In genomic region chr10:60287726-60288125, GRCm38 (mm10) we compare ENCODE assay signal across 22 mouse cellular contexts. TPM values are rescaled to one million over a fixed set of nuclear protein-coding genes. Genes with fewer than 3 reads are reported as not detected.
DNase-seq lines count a peak whose midpoint lies in the region; ATAC-seq and TF ChIP-seq lines count a peak whose summit lies in the region.
"Had no signal": no experiment of that assay in that cellular context is flagged by ENCODE, and none has a peak within 500 bp of the region (broad histone marks: within the 10 kb centered on the region; RNA-seq: fewer than 3 reads in every experiment).

No protein-coding gene starts in this region.

- intact Hi-C loops in gastrocnemius, adult 2 months (cut with DNase I), result no loop called here

- peaks cover 42% of the 10 kb centered on the region for H3K4me1 ChIP-seq in midbrain, embryonic 11.5 days (ENCODE audit: control insufficient read depth, insufficient read depth, low read length)
- H3K4me1 ChIP-seq in midbrain, embryonic 15.5 days, result peaks cover 71% of the 10 kb centered on the region
- H3K4me1 ChIP-seq in bone marrow macrophage, adult 2 months (ENCODE audit: control insufficient read depth, insufficient read depth, low read length), result peaks cover 63% of the 10 kb centered on the region

- peak overlapping the region; percentile 99 for H3K27ac ChIP-seq in gastrocnemius, adult 2 months
- H3K27ac ChIP-seq in midbrain, embryonic 11.5 days (ENCODE audit: low read depth, low read length), result no peak overlapping the region
- H3K27ac ChIP-seq in midbrain, embryonic 15.5 days, result no peak overlapping the region
- H3K27ac ChIP-seq in bone marrow macrophage, adult 2 months (ENCODE audit: insufficient read depth, low read depth, low read length), result peak overlapping the region; percentile 54
- H3K27ac ChIP-seq: heart, embryonic 13.5 days; midbrain, embryonic 13.5 days; neural tube, embryonic 12.5 days had no signal

- peak overlapping the region; percentile 26 for H3K4me3 ChIP-seq in gastrocnemius, adult 2 months
- H3K4me3 ChIP-seq in midbrain, embryonic 11.5 days (ENCODE audit: low read depth, low read length), result no peak overlapping the region
- H3K4me3 ChIP-seq in midbrain, embryonic 15.5 days, result no peak overlapping the region
- peak overlapping the region; percentile 26 for H3K4me3 ChIP-seq in bone marrow macrophage, adult 2 months (ENCODE audit: insufficient read depth, low read length)
- H3K4me3 ChIP-seq: forebrain, embryonic 10.5 days; heart, embryonic 13.5 days; left cerebral cortex, adult 2 months; midbrain, embryonic 13.5 days; neural tube, embryonic 12.5 days had no signal

- no peaks in the 10 kb centered on the region for H3K9me3 ChIP-seq in midbrain, embryonic 11.5 days (ENCODE audit: control insufficient read depth, low read length)
- H3K9me3 ChIP-seq in midbrain, embryonic 15.5 days, result no peaks in the 10 kb centered on the region
- H3K9me3 ChIP-seq: forebrain, embryonic 10.5 days; heart, embryonic 13.5 days; midbrain, embryonic 13.5 days; neural tube, embryonic 12.5 days had no signal

- WGBS in midbrain, embryonic 11.5 days, result 90% methylated on average over 2 of the region's 2 CpGs
- 79% methylated on average over 2 of the region's 2 CpGs for WGBS in midbrain, embryonic 15.5 days

- no peaks in the 10 kb centered on the region for H3K27me3 ChIP-seq in midbrain, embryonic 11.5 days (ENCODE audit: control insufficient read depth, insufficient read depth, low read length)
- H3K27me3 ChIP-seq in midbrain, embryonic 15.5 days (replicated peaks), result no peaks in the 10 kb centered on the region
- H3K27me3 ChIP-seq: heart, embryonic 13.5 days; midbrain, embryonic 13.5 days; neural tube, embryonic 12.5 days had no signal

- peak; percentile 26 for DNase-seq in gastrocnemius, adult 2 months
- DNase-seq in gastrocnemius, postnatal 10 days, result no peak
- peak; percentile 69 for DNase-seq in midbrain, embryonic 11.5 days (ENCODE audit: low spot score, missing footprints)
- peak; percentile 40 for DNase-seq in CD4-positive helper T cell, adult 2 months (ENCODE audit: low read depth, low spot score)
- no peak for DNase-seq in yolk sac, embryonic 10.5 days (ENCODE audit: low spot score)
- no peak for DNase-seq in heart, adult 18-20 months
- DNase-seq: cerebellum, postnatal 36 days; heart, adult 11 months; heart, postnatal 36 days; kidney, postnatal 10 days; left cerebral cortex, postnatal 4 days; lung, embryonic 14.5 days; lung, postnatal 36 days; right cerebral cortex, adult 18-20 months had no signal

- TF ChIP-seq CTCF in gastrocnemius, adult 2 months (IDR thresholded peaks at IDR 0.05), result no peak
- TF ChIP-seq CTCF in bone marrow macrophage, adult 2 months (IDR thresholded peaks at IDR 0.05; ENCODE audit: low read depth, low read length), result no peak

- H3K9ac ChIP-seq in midbrain, embryonic 11.5 days (ENCODE audit: low read length), result no peak overlapping the region
- H3K9ac ChIP-seq in midbrain, embryonic 15.5 days, result no peak overlapping the region
- H3K9ac ChIP-seq: heart, embryonic 13.5 days; lung, embryonic 14.5 days; midbrain, embryonic 13.5 days; neural tube, embryonic 12.5 days had no signal

- no peak for TF ChIP-seq POLR2A in bone marrow macrophage, adult 2 months (IDR thresholded peaks at IDR 0.05; ENCODE audit: borderline replicate concordance, low read depth, low read length)

- no peak for ATAC-seq in midbrain, embryonic 11.5 days (ENCODE audit: low FRiP score)
- ATAC-seq in midbrain, embryonic 15.5 days (replicated peaks), result no peak
- ATAC-seq: midbrain, embryonic 13.5 days had no signal

- no peak overlapping the region for H3K4me2 ChIP-seq in midbrain, embryonic 11.5 days
- H3K4me2 ChIP-seq in midbrain, embryonic 15.5 days, result no peak overlapping the region
- H3K4me2 ChIP-seq: heart, embryonic 13.5 days; liver, embryonic 11.5 days; lung, embryonic 14.5 days; midbrain, embryonic 13.5 days; neural tube, embryonic 12.5 days had no signal

- no peaks in the 10 kb centered on the region for H3K36me3 ChIP-seq in midbrain, embryonic 11.5 days (ENCODE audit: control insufficient read depth, insufficient read depth, low read length)
- no peaks in the 10 kb centered on the region; the same call in 1 of the 2 replicates for H3K36me3 ChIP-seq in midbrain, embryonic 15.5 days (replicated peaks)

RNA-seq across cellular contexts. Expression of gene Psap, which starts 10.3 kb away (rescaled TPM):
- 100 to 1,000 TPM; 730 to 837 TPM for total RNA-seq in gastrocnemius, adult 2 months (2021)
- 100 to 1,000 TPM; 405 to 444 TPM for total RNA-seq in gastrocnemius, postnatal 10 days (2021)
- polyA plus RNA-seq in midbrain, embryonic 11.5 days (2014; fragmentation: Nextera tagmentation; extraction: Ambion mirVana), result 77.3 and 83.9 TPM in 2 replicates
- 169 and 192 TPM in 2 replicates for polyA plus RNA-seq in midbrain, embryonic 15.5 days (2015; fragmentation: Nextera tagmentation; extraction: Ambion mirVana)
- polyA plus RNA-seq in bone marrow macrophage, adult 2 months (2012; ENCODE audit: insufficient read depth, insufficient read length, missing spikeins), result 4,392 and 4,568 TPM in 2 replicates
- 1,000 to 10,000 TPM; 1,306 to 1,321 TPM for total RNA-seq in heart, adult 18-20 months (2021)

RNA-seq across cellular contexts. Expression of gene Vsir, which starts 58.9 kb away (rescaled TPM):
- total RNA-seq in gastrocnemius, adult 2 months (2021), result 1 to 10 TPM; 6.2 to 6.4 TPM
- total RNA-seq in gastrocnemius, postnatal 10 days (2021), result 10 to 100 TPM; 16.2 to 18.4 TPM
- 1.7 and 2.3 TPM in 2 replicates for polyA plus RNA-seq in midbrain, embryonic 11.5 days (2014; fragmentation: Nextera tagmentation; extraction: Ambion mirVana)
- 2.5 and 3.0 TPM in 2 replicates for polyA plus RNA-seq in midbrain, embryonic 15.5 days (2015; fragmentation: Nextera tagmentation; extraction: Ambion mirVana)
- 536 and 666 TPM in 2 replicates for polyA plus RNA-seq in bone marrow macrophage, adult 2 months (2012; ENCODE audit: insufficient read depth, insufficient read length, missing spikeins)
- 10 to 100 TPM; 11.3 to 13.3 TPM for total RNA-seq in heart, adult 18-20 months (2021)

Comparison
In these comparisons a context has a peak if more than half of its experiments do, and no peak if none do; other contexts are left out.
1. DNase-seq: peak in gastrocnemius, adult 2 months (single experiment), midbrain, embryonic 11.5 days (single experiment) and CD4-positive helper T cell, adult 2 months (single experiment); none in gastrocnemius, postnatal 10 days (single experiment), yolk sac, embryonic 10.5 days (single experiment) and heart, adult 18-20 months (0 of 2).
2. H3K27ac ChIP-seq: peak in gastrocnemius, adult 2 months (single experiment) and bone marrow macrophage, adult 2 months (single experiment); none in midbrain, embryonic 11.5 days (single experiment) and midbrain, embryonic 15.5 days (single experiment).
3. H3K4me3 ChIP-seq: peak in gastrocnemius, adult 2 months (single experiment) and bone marrow macrophage, adult 2 months (single experiment); none in midbrain, embryonic 11.5 days (single experiment) and midbrain, embryonic 15.5 days (single experiment).